Mouse (Mus musculus): ENCODE data around the gene Chga. TPM values are rescaled to one million over a fixed set of nuclear protein-coding genes. Genes with fewer than 3 reads are reported as not detected.
A peak's percentile ranks its signal among the peaks of the same experiment; 100 is the strongest.

Chga gene
- total RNA-seq, 2 experiments from 2014 or later: not detected

- no peak for ATAC-seq (replicated peaks; ENCODE audit: low FRiP score, poor library complexity, severe bottlenecking)
Measured at GRCm38 (mm10) chr12:102553705-102554275, 979 bp upstream of the Chga start.

- no peak for ATAC-seq (replicated peaks; ENCODE audit: low FRiP score, poor library complexity, severe bottlenecking)
Measured at GRCm38 (mm10) chr12:102555850-102556249, 1.1 kb downstream of the Chga start.

- no peak for ATAC-seq (replicated peaks; ENCODE audit: low FRiP score, poor library complexity, severe bottlenecking)
Measured at GRCm38 (mm10) chr12:102557372-102557771, 2.6 kb downstream of the Chga start.

GRCm38 (mm10) chr12:102565086-102565485 lies 10.3 kb downstream of the Chga start:
- ATAC-seq (replicated peaks; ENCODE audit: low FRiP score, poor library complexity, severe bottlenecking): no peak

GRCm38 (mm10) chr12:102566951-102567350 lies 12.2 kb downstream of the Chga start:
- ATAC-seq (replicated peaks; ENCODE audit: low FRiP score, poor library complexity, severe bottlenecking): no peak

- ATAC-seq (replicated peaks; ENCODE audit: low FRiP score, poor library complexity, severe bottlenecking): no peak
Measured at GRCm38 (mm10) chr12:102568219-102568618, 13.4 kb downstream of the Chga start.

GRCm38 (mm10) chr12:102570111-102570510 lies 15.3 kb downstream of the Chga start:
- ATAC-seq (replicated peaks; ENCODE audit: low FRiP score, poor library complexity, severe bottlenecking): no peak

- no peak for ATAC-seq (replicated peaks; ENCODE audit: low FRiP score, poor library complexity, severe bottlenecking)
Measured at GRCm38 (mm10) chr12:102570734-102571133, 16.0 kb downstream of the Chga start.

- no peak for ATAC-seq (replicated peaks; ENCODE audit: low FRiP score, poor library complexity, severe bottlenecking)
Measured at GRCm38 (mm10) chr12:102571666-102572065, 16.9 kb downstream of the Chga start.

GRCm38 (mm10) chr12:102573036-102573435 lies 18.3 kb downstream of the Chga start:
- ATAC-seq (replicated peaks; ENCODE audit: low FRiP score, poor library complexity, severe bottlenecking): no peak

- ATAC-seq (replicated peaks; ENCODE audit: low FRiP score, poor library complexity, severe bottlenecking): no peak
Measured at GRCm38 (mm10) chr12:102575541-102576329, 21.0 kb downstream of the Chga start.

GRCm38 (mm10) chr12:102576659-102577398 lies 22.1 kb downstream of the Chga start:
- no peak for ATAC-seq (replicated peaks; ENCODE audit: low FRiP score, poor library complexity, severe bottlenecking)

- peak; percentile 47; the same call in 1 of the 2 replicates for ATAC-seq (replicated peaks; ENCODE audit: low FRiP score, poor library complexity, severe bottlenecking)
Measured at GRCm38 (mm10) chr12:102579041-102579440, 24.3 kb downstream of the Chga start.

GRCm38 (mm10) chr12:102581579-102582196 lies 26.9 kb downstream of the Chga start:
- no peak for ATAC-seq (replicated peaks; ENCODE audit: low FRiP score, poor library complexity, severe bottlenecking)

- no peak for ATAC-seq (replicated peaks; ENCODE audit: low FRiP score, poor library complexity, severe bottlenecking)
Measured at GRCm38 (mm10) chr12:102582441-102582840, 27.7 kb downstream of the Chga start.

- ATAC-seq (replicated peaks; ENCODE audit: low FRiP score, poor library complexity, severe bottlenecking): no peak
Measured at GRCm38 (mm10) chr12:102585390-102585789, 30.6 kb downstream of the Chga start.

GRCm38 (mm10) chr12:102586286-102586881 lies 31.6 kb downstream of the Chga start:
- ATAC-seq (replicated peaks; ENCODE audit: low FRiP score, poor library complexity, severe bottlenecking): no peak

- no peak for ATAC-seq (replicated peaks; ENCODE audit: low FRiP score, poor library complexity, severe bottlenecking)
Measured at GRCm38 (mm10) chr12:102587106-102587505, 32.3 kb downstream of the Chga start.

- no peak for ATAC-seq (replicated peaks; ENCODE audit: low FRiP score, poor library complexity, severe bottlenecking)
Measured at GRCm38 (mm10) chr12:102590711-102591360, 36.1 kb downstream of the Chga start.
